Mouse (Mus musculus) embryonic facial prominence, embryonic 14.5 days (tissue): ENCODE results near the gene Map3k20. TPM values are rescaled to one million over a fixed set of nuclear protein-coding genes. Genes with fewer than 3 reads are reported as not detected.
A peak's percentile ranks its signal among the peaks of the same experiment; 100 is the strongest.

Source experiments
- ATAC-seq: fragments of 200-750 bp; cut with Nextera tagmentation; 2 replicates; pipeline ENCODE4 v1.8.0; 2017; ENCODE audit warnings: low read depth, moderate number of reproducible peaks, moderate TSS enrichment
- DNase-seq: peaks from one replicate; pipeline ENCODE4 v3.0.0-alpha.2; 2015; ENCODE audit warnings: low spot score
- H3K27ac ChIP-seq: fragments of 300-500 bp; sonication (generic); replicated peaks from 2 replicates; pipeline ENCODE4 v1.5.1; 2014; ENCODE audit warnings: low read depth, mild to moderate bottlenecking, low read length, moderate library complexity
- H3K27me3 ChIP-seq: fragments of 300-500 bp; sonication (generic); replicated peaks from 2 replicates; pipeline ENCODE4 v1.6.1; 2014; ENCODE audit warnings: low read length; ENCODE audit not compliant: control insufficient read depth, insufficient read depth
- H3K36me3 ChIP-seq: fragments of 300-500 bp; sonication (generic); 2 replicates; pipeline ENCODE4 v1.6.1; 2014; ENCODE audit warnings: low read length, mixed read lengths; ENCODE audit not compliant: control insufficient read depth, insufficient read depth
- H3K4me1 ChIP-seq: fragments of 300-500 bp; sonication (generic); 2 replicates; pipeline ENCODE4 v1.6.1; 2014; ENCODE audit warnings: antibody characterized with exemption, low read length; ENCODE audit not compliant: control insufficient read depth, insufficient read depth
- H3K4me2 ChIP-seq: fragments of 300-500 bp; sonication (generic); 2 replicates; pipeline ENCODE4 v1.6.1; 2014; ENCODE audit warnings: low read depth, mild to moderate bottlenecking, low read length, moderate library complexity, mixed read lengths
- H3K4me3 ChIP-seq: fragments of 300-500 bp; sonication (generic); 2 replicates; pipeline ENCODE4 v1.5.1; 2014; ENCODE audit warnings: low read depth, mild to moderate bottlenecking, low read length
- H3K9ac ChIP-seq: fragments of 300-500 bp; sonication (generic); 2 replicates; pipeline ENCODE4 v1.6.1; 2014; ENCODE audit warnings: low read depth, mild to moderate bottlenecking, low read length, moderate library complexity, mixed read lengths
- H3K9me3 ChIP-seq: fragments of 300-500 bp; sonication (generic); 2 replicates; pipeline ENCODE4 v1.6.1; 2016; ENCODE audit warnings: low read length; ENCODE audit not compliant: control insufficient read depth
- WGBS: fragments of 180-500 bp; shearing (Covaris S2); extraction: QIAGEN DNeasy Blood & Tissue Kit; methylation state at CpG from one replicate; pipeline ENCODE4 v1.1.7; 2014; 5-methylcytosine and 5-hydroxymethylcytosine counted together
- polyA plus RNA-seq: library from polyadenylated mRNA; unstranded; fragments of >200 nt; fragmentation: Nextera tagmentation; extraction: Ambion mirVana; gene quantifications from 2 replicates; pipeline ENCODE4 v1.2.1, GENCODE M21; 2014

Map3k20 gene
- polyA plus RNA-seq, 1 experiment from 2014 or later: 22.3 TPM

GRCm38 (mm10) chr2:72416095-72417080, 131.0 kb downstream of the Map3k20 start:
- H3K4me2 ChIP-seq: no peak overlapping the region
- H3K4me3 ChIP-seq: no peak overlapping the region
- 0 out of 2 replicates have a peak, but pooled peaks cover 6% of the 10 kb centered on the region for H3K36me3 ChIP-seq
- H3K9ac ChIP-seq: no peak overlapping the region
- no peak overlapping the region for H3K27ac ChIP-seq
- no peaks in the 10 kb centered on the region for H3K27me3 ChIP-seq
- no peaks in the 10 kb centered on the region for H3K4me1 ChIP-seq
- WGBS: 68% methylated on average over 14 of the region's 14 CpGs
- DNase-seq (peak; percentile 40), ATAC-seq (no peak)
- no peaks in the 10 kb centered on the region for H3K9me3 ChIP-seq

DNA sequence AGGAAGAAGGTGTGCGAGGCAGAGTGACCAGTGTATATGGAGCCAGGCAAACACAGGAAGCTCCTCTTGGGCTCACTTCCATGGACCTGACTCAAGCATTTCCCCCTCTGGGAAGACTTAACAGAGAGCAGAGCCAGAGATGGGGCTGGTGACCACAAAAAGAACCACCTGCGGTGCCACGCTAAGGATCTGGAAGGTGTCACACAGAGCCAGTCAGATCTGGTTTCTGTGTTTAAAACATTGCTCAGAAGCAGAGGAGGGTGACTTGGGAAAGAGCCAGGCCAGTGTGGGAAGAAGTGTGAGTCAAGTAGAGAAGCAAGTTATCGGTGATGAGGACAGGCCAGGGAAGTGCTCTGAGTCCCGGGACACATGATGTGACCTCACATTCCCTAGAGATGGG, 135.1 kb downstream of the Map3k20 start:
- no peaks in the 10 kb centered on the region for H3K9me3 ChIP-seq
- H3K36me3 ChIP-seq: 0 out of 2 replicates have a peak, but pooled peaks cover 6% of the 10 kb centered on the region
- no peak overlapping the region for H3K4me3 ChIP-seq
- no peak overlapping the region for H3K4me2 ChIP-seq
- ATAC-seq: no peak
- no peak overlapping the region for H3K9ac ChIP-seq
- WGBS: 75% methylated on average over 5 of the region's 5 CpGs
- no peaks in the 10 kb centered on the region for H3K4me1 ChIP-seq
- H3K27ac ChIP-seq: no peak overlapping the region
- no peaks in the 10 kb centered on the region for H3K27me3 ChIP-seq
- DNase-seq: no peak

GRCm38 (mm10) chr2:72424656-72425055, 139.2 kb downstream of the Map3k20 start:
- Histone ChIP-seq H3K27ac (no peak overlapping the region), H3K4me1 (no peaks in the 10 kb centered on the region), H3K4me3 (no peak overlapping the region), H3K36me3 (no peaks in the 10 kb centered on the region), H3K9ac (no peak overlapping the region), H3K27me3 (no peaks in the 10 kb centered on the region), H3K9me3 (no peaks in the 10 kb centered on the region), H3K4me2 (no peak overlapping the region)
- WGBS: 82% methylated on average over 7 of the region's 7 CpGs
- ATAC-seq (no peak), DNase-seq (no peak)

DNA sequence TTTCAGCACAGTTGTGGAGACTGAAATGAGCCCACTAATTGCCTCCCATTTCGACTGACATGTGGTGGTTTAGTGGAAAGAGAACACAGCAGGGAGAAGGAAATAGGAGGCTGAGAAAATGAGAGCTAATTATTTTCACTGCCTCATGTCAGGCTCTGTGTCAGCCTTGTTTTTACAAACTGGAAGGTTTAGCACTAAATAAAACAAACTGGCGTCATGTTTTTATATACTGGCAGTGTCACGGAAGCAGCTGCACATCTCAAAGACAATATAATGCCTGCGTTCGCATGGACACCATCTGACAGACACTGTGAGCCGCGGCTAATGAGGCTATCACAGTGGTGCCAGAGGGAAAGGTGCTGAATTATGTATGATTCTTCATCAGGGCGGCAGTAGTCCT, 141.3 kb downstream of the Map3k20 start:
- ATAC-seq: peak; percentile 76; the same call in 1 of the 2 replicates
- Histone ChIP-seq H3K4me1 (no peaks in the 10 kb centered on the region), H3K4me2 (no peak overlapping the region), H3K9me3 (no peaks in the 10 kb centered on the region), H3K9ac (no peak overlapping the region), H3K4me3 (no peak overlapping the region), H3K27me3 (no peaks in the 10 kb centered on the region), H3K27ac (no peak overlapping the region), H3K36me3 (no peaks in the 10 kb centered on the region)
- 28% methylated on average over 8 of the region's 8 CpGs for WGBS
- peak; percentile 47 for DNase-seq

- Histone ChIP-seq H3K27me3 (no peaks in the 10 kb centered on the region), H3K9me3 (no peaks in the 10 kb centered on the region), H3K4me2 (no peak overlapping the region), H3K4me3 (no peak overlapping the region), H3K4me1 (no peaks in the 10 kb centered on the region), H3K27ac (no peak overlapping the region), H3K36me3 (no peaks in the 10 kb centered on the region), H3K9ac (no peak overlapping the region)
- DNase-seq (no peak), ATAC-seq (no peak)
- WGBS: 77% methylated on average over 11 of the region's 11 CpGs
Measured at GRCm38 (mm10) chr2:72427288-72427687, 141.9 kb downstream of the Map3k20 start.

DNA sequence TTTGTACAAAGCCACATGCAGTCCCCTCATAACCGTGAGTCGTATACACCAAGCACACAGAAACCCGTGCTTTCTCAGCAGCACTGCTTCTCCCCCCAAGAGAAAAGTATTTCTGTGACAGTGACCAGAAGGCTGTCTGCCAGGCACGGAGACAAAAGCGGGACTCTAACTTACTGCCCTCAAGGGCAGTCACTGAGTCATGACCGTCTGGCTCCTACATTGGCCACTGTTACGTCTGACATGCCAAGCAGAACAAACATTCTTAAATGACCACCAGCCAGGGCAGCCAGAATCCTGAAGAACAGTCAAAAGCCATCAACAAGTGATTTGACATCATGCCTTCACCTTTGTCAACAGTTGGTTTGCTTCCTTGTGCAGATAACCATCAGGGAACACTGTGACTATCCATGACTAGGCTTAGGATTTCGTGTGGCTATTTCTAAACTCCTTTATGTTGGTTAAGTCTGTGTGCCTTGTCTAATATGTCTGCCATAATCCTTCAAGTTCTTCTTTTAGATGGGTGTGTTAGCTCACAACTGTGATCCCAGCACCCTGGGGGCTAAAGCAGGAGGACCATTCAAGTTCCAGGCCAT, 153.6 kb downstream of the Map3k20 start:
- no peaks in the 10 kb centered on the region for H3K9me3 ChIP-seq
- H3K4me3 ChIP-seq: no peak overlapping the region
- no peak overlapping the region for H3K27ac ChIP-seq
- no peak overlapping the region for H3K9ac ChIP-seq
- H3K4me2 ChIP-seq: no peak overlapping the region
- 77% methylated on average over 8 of the region's 8 CpGs for WGBS
- ATAC-seq (no peak), DNase-seq (no peak)
- H3K36me3 ChIP-seq: peaks cover 20% of the 10 kb centered on the region; the same call in 1 of the 2 replicates
- H3K4me1 ChIP-seq: no peaks in the 10 kb centered on the region
- H3K27me3 ChIP-seq: no peaks in the 10 kb centered on the region

GRCm38 (mm10) chr2:72441010-72441409, 155.6 kb downstream of the Map3k20 start:
- WGBS: 92% methylated on average over 9 of the region's 9 CpGs
- no peak overlapping the region for H3K9ac ChIP-seq
- H3K27me3 ChIP-seq: no peaks in the 10 kb centered on the region
- DNase-seq: no peak
- no peak overlapping the region for H3K27ac ChIP-seq
- ATAC-seq: no peak
- H3K4me3 ChIP-seq: no peak overlapping the region
- H3K36me3 ChIP-seq: peaks cover 15% of the 10 kb centered on the region; the same call in 1 of the 2 replicates
- H3K4me2 ChIP-seq: no peak overlapping the region
- H3K4me1 ChIP-seq: no peaks in the 10 kb centered on the region
- H3K9me3 ChIP-seq: no peaks in the 10 kb centered on the region

DNA sequence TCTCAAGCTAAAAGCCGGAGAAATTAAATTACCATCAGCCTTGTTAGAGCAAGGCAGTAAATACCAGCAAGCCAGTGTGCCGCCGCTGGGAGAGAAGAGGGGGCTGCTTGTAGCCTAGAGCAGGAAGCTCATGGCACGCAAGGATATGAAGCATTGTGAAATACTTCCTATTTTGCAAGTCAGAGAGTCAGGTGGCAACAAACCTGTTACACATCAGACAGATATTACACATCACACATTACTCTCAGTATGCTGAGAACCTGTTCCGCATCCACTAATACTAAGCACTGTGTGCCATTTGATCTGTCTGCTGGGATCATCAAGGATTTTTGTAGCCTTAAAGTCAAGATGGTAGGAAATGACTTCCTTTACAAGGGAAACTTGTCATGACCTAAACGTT, 157.4 kb downstream of the Map3k20 start:
- no peaks in the 10 kb centered on the region for H3K9me3 ChIP-seq
- H3K36me3 ChIP-seq: peaks cover 15% of the 10 kb centered on the region; the same call in 1 of the 2 replicates
- no peaks in the 10 kb centered on the region for H3K4me1 ChIP-seq
- H3K27ac ChIP-seq: no peak overlapping the region
- H3K9ac ChIP-seq: no peak overlapping the region
- ATAC-seq (no peak), DNase-seq (no peak)
- no peak overlapping the region for H3K4me2 ChIP-seq
- no peak overlapping the region for H3K4me3 ChIP-seq
- WGBS: 84% methylated on average over 6 of the region's 6 CpGs
- H3K27me3 ChIP-seq: no peaks in the 10 kb centered on the region
